Mouse (Mus musculus): Measurements from ENCODE around the gene Grip1.

The Grip1 gene

GRCm38 (mm10) chr10:119453431-119454105 is at the start of gene Grip1:
Grip1 (plus strand) TSS chr10:119453830.
- DNase-seq (ENCODE audit: low read depth) = no peak

GRCm38 (mm10) chr10:119405103-119405502 is 48.5 kb upstream of the Grip1 start:
- no peak for DNase-seq (ENCODE audit: low read depth)

- no peak for DNase-seq (ENCODE audit: low read depth)
These were observed 48.0 kb upstream of the Grip1 start for GRCm38 (mm10) chr10:119405612-119406011.

GRCm38 (mm10) chr10:119408327-119408726 is 45.3 kb upstream of the Grip1 start:
- DNase-seq (ENCODE audit: low read depth) = no peak

GRCm38 (mm10) chr10:119413238-119413637 is 40.4 kb upstream of the Grip1 start:
- no peak for DNase-seq (ENCODE audit: low read depth)

- DNase-seq (ENCODE audit: low read depth) = no peak
These were observed 38.5 kb upstream of the Grip1 start for GRCm38 (mm10) chr10:119415106-119415505.

GRCm38 (mm10) chr10:119421418-119421817 is 32.2 kb upstream of the Grip1 start:
- no peak for DNase-seq (ENCODE audit: low read depth)

- DNase-seq (ENCODE audit: low read depth) = no peak
These were observed 29.7 kb upstream of the Grip1 start for GRCm38 (mm10) chr10:119423821-119424534.

GRCm38 (mm10) chr10:119427653-119428052 is 26.0 kb upstream of the Grip1 start:
- no peak for DNase-seq (ENCODE audit: low read depth)

- DNase-seq (ENCODE audit: low read depth) = no peak
These were observed 25.5 kb upstream of the Grip1 start for GRCm38 (mm10) chr10:119428106-119428505.

- DNase-seq (ENCODE audit: low read depth) = no peak
These were observed 23.4 kb upstream of the Grip1 start for GRCm38 (mm10) chr10:119430240-119430639.

- DNase-seq (ENCODE audit: low read depth) = no peak
These were observed 21.8 kb upstream of the Grip1 start for GRCm38 (mm10) chr10:119431801-119432200.

GRCm38 (mm10) chr10:119435818-119436217 is 17.8 kb upstream of the Grip1 start:
- DNase-seq (ENCODE audit: low read depth) = no peak

GRCm38 (mm10) chr10:119437319-119437718 is 16.3 kb upstream of the Grip1 start:
- DNase-seq (ENCODE audit: low read depth) = no peak

GRCm38 (mm10) chr10:119441743-119442142 is 11.9 kb upstream of the Grip1 start:
- no peak for DNase-seq (ENCODE audit: low read depth)

- DNase-seq (ENCODE audit: low read depth) = no peak
These were observed 6.2 kb upstream of the Grip1 start for GRCm38 (mm10) chr10:119447392-119447914.

- DNase-seq (ENCODE audit: low read depth) = no peak
These were observed 5.7 kb upstream of the Grip1 start for GRCm38 (mm10) chr10:119447930-119448329.

GRCm38 (mm10) chr10:119452698-119453097 is 932 bp upstream of the Grip1 start:
- no peak for DNase-seq (ENCODE audit: low read depth)

- no peak for DNase-seq (ENCODE audit: low read depth)
These were observed 557 bp downstream of the Grip1 start for GRCm38 (mm10) chr10:119454106-119454667.

- no peak for DNase-seq (ENCODE audit: low read depth)
These were observed 1.3 kb downstream of the Grip1 start for GRCm38 (mm10) chr10:119454668-119455542.

- DNase-seq (ENCODE audit: low read depth) = no peak
These were observed 1.9 kb downstream of the Grip1 start for GRCm38 (mm10) chr10:119455543-119455940.

GRCm38 (mm10) chr10:119457121-119457520 is 3.5 kb downstream of the Grip1 start:
- DNase-seq (ENCODE audit: low read depth) = no peak

Data from naive thymus-derived CD4-positive, alpha-beta T cell, adult 2 months (primary cell).